Mouse (Mus musculus): Measurements from ENCODE around the gene Axin2. TPM values are rescaled to one million over a fixed set of nuclear protein-coding genes. Genes with fewer than 3 reads are reported as not detected.

Gene Axin2
- polyA plus RNA-seq, 1 experiment from 2014 or later = 11.7 TPM

DNA sequence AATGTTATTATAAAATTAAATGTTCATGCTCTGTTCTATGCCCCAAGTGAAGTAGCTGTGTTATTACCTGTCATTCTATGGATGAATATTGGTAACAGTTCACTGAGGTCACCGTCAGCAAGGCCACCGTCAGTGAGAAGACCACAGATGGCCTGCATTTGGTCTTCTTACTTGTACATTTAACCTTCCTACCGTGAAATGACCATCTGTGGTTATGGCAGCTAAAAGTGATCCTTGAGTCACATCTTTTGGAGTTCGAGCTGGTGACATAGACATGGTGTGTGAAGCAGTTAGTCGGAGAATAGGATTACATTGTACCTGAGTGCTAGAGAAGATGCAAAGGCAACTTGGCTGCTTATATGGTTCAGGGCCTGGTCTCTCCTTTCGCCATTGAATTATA lies 68.1 kb downstream of the Axin2 start:
- no peaks in the 10 kb centered on the region for H3K36me3 ChIP-seq (replicated peaks; ENCODE audit: control insufficient read depth, insufficient read depth)
- no peaks in the 10 kb centered on the region for H3K27me3 ChIP-seq (ENCODE audit: control insufficient read depth, insufficient read depth, low read length)
- no peak overlapping the region for H3K4me2 ChIP-seq (replicated peaks)
- H3K9ac ChIP-seq = no peak overlapping the region
- H3K9me3 ChIP-seq (ENCODE audit: control insufficient read depth, low read length) = no peaks in the 10 kb centered on the region
- no peak overlapping the region for H3K27ac ChIP-seq
- DNase-seq (ENCODE audit: low spot score) (no peak), ATAC-seq (ENCODE audit: low FRiP score) (no peak)
- no peak overlapping the region for H3K4me3 ChIP-seq (replicated peaks; ENCODE audit: low read length)
- 91% methylated on average over 6 of the region's 6 CpGs for WGBS
- H3K4me1 ChIP-seq (replicated peaks; ENCODE audit: control insufficient read depth, insufficient read depth, low read length) = no peaks in the 10 kb centered on the region

DNA sequence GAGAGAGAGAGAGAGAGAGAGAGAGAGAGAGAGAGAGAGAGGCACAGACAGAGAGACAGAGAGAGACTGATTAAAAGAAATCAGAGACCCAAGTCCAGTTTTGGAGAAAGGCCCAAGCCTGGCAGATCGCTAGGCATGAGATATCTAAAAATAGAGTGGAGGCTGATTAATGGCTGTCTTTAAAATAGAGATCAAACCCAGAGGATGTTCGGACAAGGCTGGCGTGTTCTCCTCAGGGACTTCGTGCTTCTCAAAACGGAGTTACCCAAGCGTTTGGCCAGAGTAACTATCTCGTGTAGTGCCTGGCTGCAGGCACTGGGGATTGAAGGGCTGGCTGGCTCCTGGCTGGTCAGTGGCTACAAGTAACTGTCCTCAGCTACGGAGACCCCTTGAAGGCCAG lies 69.8 kb downstream of the Axin2 start:
- 75% methylated on average over 8 of the region's 8 CpGs for WGBS

DNA sequence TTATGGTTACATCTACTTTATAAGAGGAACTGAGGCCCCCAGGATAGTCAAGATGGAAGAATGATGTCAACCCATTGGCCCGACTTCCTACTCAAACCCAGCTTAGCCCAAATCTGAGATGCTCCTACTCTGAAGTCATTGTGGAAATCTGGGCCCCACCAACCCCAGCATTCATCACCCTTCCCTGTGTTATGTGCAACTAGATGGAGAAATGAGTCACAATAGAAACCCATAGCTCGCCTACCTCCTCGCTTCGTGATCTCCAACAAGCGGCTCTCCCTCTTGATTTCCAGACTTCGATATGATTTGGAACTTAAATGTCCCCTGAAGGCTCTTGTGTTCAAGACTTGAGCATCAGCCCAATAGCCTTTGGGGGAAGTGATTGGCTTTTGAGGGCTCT lies 73.3 kb downstream of the Axin2 start:
- Histone ChIP-seq H3K27ac (no peak overlapping the region), H3K4me2 (replicated peaks) (no peak overlapping the region), H3K9me3 (ENCODE audit: control insufficient read depth, low read length) (no peaks in the 10 kb centered on the region), H3K4me1 (replicated peaks; ENCODE audit: control insufficient read depth, insufficient read depth, low read length) (no peaks in the 10 kb centered on the region), H3K36me3 (replicated peaks; ENCODE audit: control insufficient read depth, insufficient read depth) (no peaks in the 10 kb centered on the region), H3K27me3 (ENCODE audit: control insufficient read depth, insufficient read depth, low read length) (no peaks in the 10 kb centered on the region), H3K9ac (no peak overlapping the region), H3K4me3 (replicated peaks; ENCODE audit: low read length) (no peak overlapping the region)
- ATAC-seq (ENCODE audit: low FRiP score) = no peak
- WGBS = 98% methylated on average over 6 of the region's 6 CpGs
- DNase-seq (ENCODE audit: low spot score) = no peak

More for the DNA sequence above, 69.8 kb downstream of the Axin2 start:
- no peaks in the 10 kb centered on the region for H3K27me3 ChIP-seq (ENCODE audit: control insufficient read depth, insufficient read depth, low read length)
- no peak overlapping the region for H3K9ac ChIP-seq
- DNase-seq (ENCODE audit: low spot score) = no peak
- no peak overlapping the region for H3K27ac ChIP-seq
- H3K9me3 ChIP-seq (ENCODE audit: control insufficient read depth, low read length) = no peaks in the 10 kb centered on the region
- no peak overlapping the region for H3K4me3 ChIP-seq (replicated peaks; ENCODE audit: low read length)
- H3K4me1 ChIP-seq (replicated peaks; ENCODE audit: control insufficient read depth, insufficient read depth, low read length) = no peaks in the 10 kb centered on the region
- H3K4me2 ChIP-seq (replicated peaks) = no peak overlapping the region
- ATAC-seq (ENCODE audit: low FRiP score) = no peak
- no peaks in the 10 kb centered on the region for H3K36me3 ChIP-seq (replicated peaks; ENCODE audit: control insufficient read depth, insufficient read depth)

DNA sequence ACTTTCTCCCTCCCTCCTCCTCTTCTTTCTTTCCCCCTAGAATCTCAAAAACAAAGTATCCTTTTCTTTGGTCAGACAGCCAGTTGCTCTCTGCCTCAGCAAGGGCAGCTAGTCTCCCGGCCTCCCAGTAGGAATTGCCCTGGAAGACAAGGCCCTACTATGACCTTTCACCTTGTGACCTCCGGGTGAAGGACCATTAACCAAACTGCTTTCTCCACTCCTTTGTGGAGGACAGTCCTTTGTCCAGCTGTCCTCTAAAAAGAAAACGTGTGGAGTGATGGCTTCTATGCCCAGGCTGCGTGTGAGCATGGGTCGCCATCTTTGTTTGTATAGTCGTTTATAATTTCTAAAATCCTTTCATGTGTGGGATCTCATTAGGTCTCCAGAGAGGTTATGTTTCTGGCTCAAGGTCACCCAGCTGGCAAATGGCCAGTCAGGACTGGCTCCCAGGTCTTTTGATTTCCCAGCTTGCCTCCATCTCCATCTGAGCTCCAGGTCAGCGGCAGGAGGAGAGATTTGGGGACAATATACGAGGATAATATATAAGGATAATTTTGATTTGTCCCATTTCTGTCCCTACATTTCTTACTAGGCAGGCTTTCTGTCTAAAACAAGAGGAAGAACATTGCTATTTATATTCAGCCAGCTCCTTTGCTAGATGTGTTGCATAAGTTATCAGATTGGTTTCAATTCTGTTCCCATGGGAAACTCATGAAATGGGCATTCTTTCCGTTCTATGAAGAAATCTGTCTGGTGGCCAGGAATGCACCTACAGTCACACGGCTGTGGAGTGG lies 75.2 kb downstream of the Axin2 start:
- H3K36me3 ChIP-seq (replicated peaks; ENCODE audit: control insufficient read depth, insufficient read depth) = no peaks in the 10 kb centered on the region
- peaks cover 7% of the 10 kb centered on the region; the same call in 1 of the 2 replicates for H3K9me3 ChIP-seq (ENCODE audit: control insufficient read depth, low read length)
- WGBS = 19% methylated on average over 10 of the region's 10 CpGs
- no peak overlapping the region for H3K27ac ChIP-seq
- H3K4me1 ChIP-seq (replicated peaks; ENCODE audit: control insufficient read depth, insufficient read depth, low read length) = no peaks in the 10 kb centered on the region
- H3K4me3 ChIP-seq (replicated peaks; ENCODE audit: low read length) = no peak overlapping the region
- no peak for DNase-seq (ENCODE audit: low spot score)
- no peak for ATAC-seq (ENCODE audit: low FRiP score)
- no peak overlapping the region for H3K9ac ChIP-seq
- H3K4me2 ChIP-seq (replicated peaks) = no peak overlapping the region
- H3K27me3 ChIP-seq (ENCODE audit: control insufficient read depth, insufficient read depth, low read length) = no peaks in the 10 kb centered on the region

DNA sequence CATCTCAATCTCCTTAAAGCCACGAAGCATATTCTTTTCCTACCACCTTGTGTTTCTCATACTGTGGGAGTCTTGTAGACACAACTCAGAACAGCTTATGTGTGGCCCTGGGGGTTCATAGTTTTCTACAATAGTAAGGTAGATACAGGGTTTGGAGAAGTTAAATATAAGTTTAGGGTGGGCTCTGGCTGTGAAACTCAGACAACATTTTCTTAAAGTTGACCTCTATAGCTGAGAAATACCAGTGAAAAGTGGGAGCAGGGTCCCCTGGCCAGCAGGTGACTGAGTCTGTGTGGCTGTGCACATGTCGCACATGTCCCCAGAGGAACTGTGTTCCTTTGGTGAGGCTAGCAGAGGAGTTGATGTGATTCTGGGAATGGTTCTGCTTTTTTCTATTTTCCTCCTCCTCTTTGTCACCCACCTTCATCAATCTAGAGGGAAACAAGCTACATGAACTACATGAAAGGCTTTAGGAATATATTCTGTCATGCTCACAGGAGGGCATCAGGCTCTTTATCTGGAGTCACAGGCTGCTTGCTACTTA lies 75.9 kb downstream of the Axin2 start:
- DNase-seq (ENCODE audit: low spot score) (no peak), ATAC-seq (ENCODE audit: low FRiP score) (no peak)
- no peaks in the 10 kb centered on the region for H3K27me3 ChIP-seq (ENCODE audit: control insufficient read depth, insufficient read depth, low read length)
- no peaks in the 10 kb centered on the region for H3K36me3 ChIP-seq (replicated peaks; ENCODE audit: control insufficient read depth, insufficient read depth)
- H3K27ac ChIP-seq = no peak overlapping the region
- H3K9ac ChIP-seq = no peak overlapping the region
- no peak overlapping the region for H3K4me2 ChIP-seq (replicated peaks)
- peaks cover 9% of the 10 kb centered on the region for H3K9me3 ChIP-seq (ENCODE audit: control insufficient read depth, low read length)
- 56% methylated on average over 2 of the region's 2 CpGs for WGBS
- H3K4me3 ChIP-seq (replicated peaks; ENCODE audit: low read length) = no peak overlapping the region
- H3K4me1 ChIP-seq (replicated peaks; ENCODE audit: control insufficient read depth, insufficient read depth, low read length) = no peaks in the 10 kb centered on the region

DNA sequence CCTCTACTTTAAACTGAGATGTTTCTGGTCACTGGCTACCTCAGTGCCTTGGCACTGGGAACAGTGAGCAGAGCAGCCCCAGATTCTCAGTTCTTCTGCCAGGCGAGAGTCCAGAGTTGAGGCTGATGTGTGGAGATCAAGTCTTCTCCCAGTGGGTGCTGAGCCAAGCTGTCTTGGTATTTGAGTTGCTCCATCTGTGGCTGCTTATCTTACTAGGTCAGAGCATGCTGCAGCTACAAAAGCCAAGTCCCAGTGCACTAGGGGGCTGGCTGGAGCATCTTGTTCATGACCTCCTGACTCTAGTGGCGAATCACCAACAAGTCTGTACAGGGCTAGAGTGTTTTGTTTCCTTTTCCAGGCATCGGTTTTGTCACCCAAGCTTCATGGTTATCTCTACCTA lies 77.7 kb downstream of the Axin2 start:
- H3K4me1 ChIP-seq (replicated peaks; ENCODE audit: control insufficient read depth, insufficient read depth, low read length) = no peaks in the 10 kb centered on the region
- H3K27ac ChIP-seq = no peak overlapping the region
- H3K4me3 ChIP-seq (replicated peaks; ENCODE audit: low read length) = no peak overlapping the region
- WGBS = 97% methylated on average over 3 of the region's 3 CpGs
- DNase-seq (ENCODE audit: low spot score) (no peak), ATAC-seq (ENCODE audit: low FRiP score) (no peak)
- peaks cover 19% of the 10 kb centered on the region for H3K9me3 ChIP-seq (ENCODE audit: control insufficient read depth, low read length)
- H3K27me3 ChIP-seq (ENCODE audit: control insufficient read depth, insufficient read depth, low read length) = no peaks in the 10 kb centered on the region
- no peak overlapping the region for H3K4me2 ChIP-seq (replicated peaks)
- H3K36me3 ChIP-seq (replicated peaks; ENCODE audit: control insufficient read depth, insufficient read depth) = no peaks in the 10 kb centered on the region
- no peak overlapping the region for H3K9ac ChIP-seq

Other genes with a start within 250 kb of the Axin2 start
- gene E030025P04Rik, start 224.0 kb downstream of the Axin2 start, polyA plus RNA-seq (2014; fragmentation: Nextera tagmentation; extraction: Ambion mirVana) = not detected in 2 replicates